Mouse (Mus musculus) embryonic facial prominence, embryonic 15.5 days (tissue): Measurements from ENCODE around the gene Alpi. TPM values are rescaled to one million over a fixed set of nuclear protein-coding genes. Genes with fewer than 3 reads are reported as not detected.

Experiments
- ATAC-seq: fragments of 200-750 bp; cut with Nextera tagmentation; 2 replicates; pipeline ENCODE4 v1.8.0; 2017; ENCODE audit warnings: low read depth, moderate TSS enrichment; ENCODE audit not compliant: insufficient number of reproducible peaks, low FRiP score, low TSS enrichment
- H3K27ac ChIP-seq: fragments of 300-500 bp; sonication (generic); replicated peaks from 2 replicates; pipeline ENCODE4 v1.5.1; 2015; ENCODE audit warnings: mild to moderate bottlenecking, inconsistent platforms
- H3K27me3 ChIP-seq: fragments of 300-500 bp; sonication (generic); 2 replicates; pipeline ENCODE4 v1.6.1; 2015; ENCODE audit warnings: inconsistent platforms
- H3K36me3 ChIP-seq: fragments of 300-500 bp; sonication (generic); 2 replicates; pipeline ENCODE4 v1.6.1; 2015; ENCODE audit warnings: mild to moderate bottlenecking, inconsistent platforms
- H3K4me1 ChIP-seq: fragments of 300-500 bp; sonication (generic); 2 replicates; pipeline ENCODE4 v1.6.1; 2015; ENCODE audit warnings: inconsistent platforms
- H3K4me2 ChIP-seq: fragments of 300-500 bp; sonication (generic); replicated peaks from 2 replicates; pipeline ENCODE4 v1.6.1; 2015; ENCODE audit warnings: mild to moderate bottlenecking, inconsistent platforms
- H3K4me3 ChIP-seq: fragments of 300-500 bp; sonication (generic); replicated peaks from 2 replicates; pipeline ENCODE4 v1.5.1; 2015; ENCODE audit warnings: mild to moderate bottlenecking, inconsistent platforms
- H3K9ac ChIP-seq: fragments of 300-500 bp; sonication (generic); 2 replicates; pipeline ENCODE4 v1.6.1; 2015; ENCODE audit warnings: inconsistent platforms
- H3K9me3 ChIP-seq: fragments of 300-500 bp; sonication (generic); replicated peaks from 2 replicates; pipeline ENCODE4 v1.6.1; 2016; ENCODE audit warnings: inconsistent platforms
- WGBS: fragments of 180-500 bp; shearing (Covaris S2); methylation state at CpG from one replicate; pipeline ENCODE4 v1.1.7; 2015; 5-methylcytosine and 5-hydroxymethylcytosine counted together
- polyA plus RNA-seq: library from polyadenylated mRNA; unstranded; fragments of >200 nt; fragmentation: Nextera tagmentation; extraction: Ambion mirVana; gene quantifications from 2 replicates; pipeline ENCODE4 v1.2.1, GENCODE M21; 2015

Alpi gene
- polyA plus RNA-seq, 1 experiment from 2014 or later = not detected

DNA sequence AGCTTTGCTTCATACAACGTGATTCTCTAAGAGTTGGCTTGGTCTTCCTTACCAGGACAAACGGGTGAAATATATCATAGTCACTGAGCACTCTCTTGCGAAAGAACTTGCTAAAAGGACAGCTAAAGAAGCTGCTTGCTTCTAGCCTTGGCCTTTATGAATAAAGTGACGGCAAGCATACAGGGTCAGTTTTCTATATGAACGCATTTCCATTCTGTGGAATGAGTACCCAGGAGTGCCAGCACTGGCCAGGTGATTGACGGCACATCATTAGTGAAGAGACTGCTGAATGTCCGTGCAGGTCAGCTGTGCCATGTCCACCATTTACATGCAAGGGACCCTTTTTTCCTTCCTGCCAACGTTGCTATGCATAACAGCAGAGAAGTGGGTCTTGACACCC is 5.1 kb upstream of the Alpi start:
- H3K27me3 ChIP-seq = no peaks in the 10 kb centered on the region
- H3K36me3 ChIP-seq = no peaks in the 10 kb centered on the region
- H3K27ac ChIP-seq = no peak overlapping the region
- no peaks in the 10 kb centered on the region for H3K9me3 ChIP-seq
- WGBS = 78% methylated on average over 8 of the region's 8 CpGs
- H3K9ac ChIP-seq = no peak overlapping the region
- H3K4me3 ChIP-seq = no peak overlapping the region
- H3K4me2 ChIP-seq = no peak overlapping the region
- ATAC-seq = no peak
- H3K4me1 ChIP-seq = no peaks in the 10 kb centered on the region

DNA sequence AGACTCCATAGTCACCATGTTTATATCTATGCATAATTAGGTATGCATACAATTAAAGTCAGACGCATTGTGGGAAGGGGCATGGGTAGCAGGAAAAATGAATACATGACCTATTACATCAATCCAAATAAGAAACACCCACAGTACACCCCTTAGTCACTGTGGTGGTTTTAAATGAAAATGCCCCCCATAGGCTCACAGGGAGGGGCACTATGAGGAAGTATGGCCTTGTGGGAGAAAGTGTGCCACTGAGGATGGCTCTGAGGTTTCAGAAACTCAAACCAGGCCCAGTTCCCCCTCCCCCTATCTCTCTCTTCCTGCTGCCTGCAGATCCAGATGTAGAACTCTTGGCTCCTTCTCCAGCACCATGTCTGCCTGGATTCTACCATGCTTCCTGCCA is 2.5 kb upstream of the Alpi start:
- H3K27ac ChIP-seq = no peak overlapping the region
- no peaks in the 10 kb centered on the region for H3K27me3 ChIP-seq
- 47% methylated on average over 1 of the region's 1 CpGs for WGBS
- H3K4me1 ChIP-seq = no peaks in the 10 kb centered on the region
- no peaks in the 10 kb centered on the region for H3K9me3 ChIP-seq
- no peaks in the 10 kb centered on the region for H3K36me3 ChIP-seq
- H3K4me2 ChIP-seq = no peak overlapping the region
- no peak overlapping the region for H3K4me3 ChIP-seq
- H3K9ac ChIP-seq = no peak overlapping the region
- ATAC-seq = no peak

DNA sequence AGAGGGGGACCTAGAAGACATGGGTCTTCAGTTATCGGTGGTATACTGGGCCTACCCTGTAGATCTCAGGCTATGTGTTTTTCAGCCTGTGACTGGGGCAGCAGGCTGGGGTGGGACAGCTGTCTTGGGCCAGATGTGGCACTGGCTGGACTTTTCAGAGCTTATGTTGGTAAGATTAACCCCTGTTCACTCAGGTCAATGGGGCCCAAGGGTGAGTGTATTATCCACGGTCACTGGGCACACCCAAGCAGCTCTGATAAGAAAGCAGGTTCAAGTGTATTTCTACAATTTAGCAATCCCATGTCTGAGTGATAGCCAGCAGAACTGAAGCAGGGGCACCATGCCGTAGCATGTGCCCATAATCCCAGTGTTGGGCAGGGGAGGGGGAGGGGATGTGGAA is 708 bp upstream of the Alpi start:
- ATAC-seq = no peak
- Histone ChIP-seq H3K27ac (no peak overlapping the region), H3K4me3 (no peak overlapping the region), H3K9ac (no peak overlapping the region), H3K27me3 (peaks cover under 1% of the 10 kb centered on the region; the same call in 1 of the 2 replicates), H3K9me3 (no peaks in the 10 kb centered on the region), H3K36me3 (no peaks in the 10 kb centered on the region), H3K4me1 (peaks cover 3% of the 10 kb centered on the region; the same call in 1 of the 2 replicates), H3K4me2 (no peak overlapping the region)
- whole genome bisulfite sequencing = 85% methylated on average over 3 of the region's 3 CpGs

DNA sequence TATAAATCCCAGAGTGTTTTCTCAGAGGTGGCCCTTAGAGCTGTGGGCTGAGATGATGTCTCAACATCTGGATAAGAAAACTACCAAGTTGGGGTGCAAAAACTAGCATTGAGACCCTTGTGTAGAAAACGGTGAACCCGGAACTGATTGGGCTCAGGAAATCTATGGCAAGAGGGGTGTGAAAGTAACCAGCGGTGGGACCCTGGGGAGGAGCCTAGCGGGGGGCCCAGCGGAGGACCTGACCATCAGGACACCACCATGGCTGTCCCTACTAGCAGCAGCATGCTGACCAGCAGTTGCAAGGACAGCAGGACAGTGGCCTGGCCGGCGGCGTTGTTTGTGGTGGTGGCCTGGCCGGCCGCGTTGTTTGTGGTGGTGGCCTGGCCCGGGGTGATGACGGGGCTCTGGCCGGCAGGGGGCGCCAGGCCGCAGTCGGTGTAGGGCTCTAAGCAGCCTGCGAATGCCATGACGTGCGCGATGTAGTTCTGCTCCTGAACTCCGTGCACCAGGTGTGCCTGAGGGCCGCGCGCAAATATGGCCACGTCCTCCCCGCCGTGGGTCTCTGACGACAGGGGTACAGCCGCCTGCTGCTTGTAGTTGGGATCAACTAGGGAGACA is 2.9 kb downstream of the Alpi start:
- no peak overlapping the region for H3K9ac ChIP-seq
- no peaks in the 10 kb centered on the region for H3K36me3 ChIP-seq
- 12% methylated on average over 30 of the region's 30 CpGs for WGBS
- peak overlapping the region; percentile 31 for H3K4me2 ChIP-seq
- H3K4me1 ChIP-seq = peaks cover 3% of the 10 kb centered on the region; the same call in 1 of the 2 replicates
- peak; percentile 41 for ATAC-seq
- H3K27me3 ChIP-seq = peaks cover 4% of the 10 kb centered on the region; the same call in 1 of the 2 replicates
- H3K27ac ChIP-seq = no peak overlapping the region
- H3K4me3 ChIP-seq = no peak overlapping the region; the same call in 1 of the 2 replicates
- H3K9me3 ChIP-seq = no peaks in the 10 kb centered on the region

DNA sequence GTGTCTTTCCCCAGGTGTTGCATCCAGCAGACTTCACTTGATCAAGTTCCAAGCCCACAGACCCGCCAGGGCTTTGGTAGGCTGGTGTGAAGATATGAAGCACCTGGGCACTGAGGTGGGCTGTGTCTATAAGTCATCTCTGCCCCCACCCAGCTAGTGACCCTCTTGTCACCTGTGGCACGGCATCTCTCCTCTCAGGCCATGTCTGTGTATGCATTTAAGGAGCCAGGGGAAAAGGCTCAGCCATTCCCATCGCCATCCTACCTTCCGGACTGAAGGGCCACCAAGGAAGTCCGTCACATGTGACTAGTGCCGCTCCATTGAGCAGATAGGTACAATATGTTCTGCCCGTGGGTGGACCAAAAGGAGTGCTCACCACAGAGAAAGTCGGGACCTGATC is 5.8 kb downstream of the Alpi start:
- Histone ChIP-seq H3K27ac (no peak overlapping the region), H3K27me3 (peaks cover 4% of the 10 kb centered on the region; the same call in 1 of the 2 replicates), H3K4me3 (no peak overlapping the region), H3K9me3 (no peaks in the 10 kb centered on the region), H3K4me1 (peaks cover 3% of the 10 kb centered on the region; the same call in 1 of the 2 replicates), H3K9ac (no peak overlapping the region), H3K4me2 (no peak overlapping the region), H3K36me3 (no peaks in the 10 kb centered on the region)
- WGBS = 70% methylated on average over 8 of the region's 8 CpGs
- no peak for ATAC-seq

DNA sequence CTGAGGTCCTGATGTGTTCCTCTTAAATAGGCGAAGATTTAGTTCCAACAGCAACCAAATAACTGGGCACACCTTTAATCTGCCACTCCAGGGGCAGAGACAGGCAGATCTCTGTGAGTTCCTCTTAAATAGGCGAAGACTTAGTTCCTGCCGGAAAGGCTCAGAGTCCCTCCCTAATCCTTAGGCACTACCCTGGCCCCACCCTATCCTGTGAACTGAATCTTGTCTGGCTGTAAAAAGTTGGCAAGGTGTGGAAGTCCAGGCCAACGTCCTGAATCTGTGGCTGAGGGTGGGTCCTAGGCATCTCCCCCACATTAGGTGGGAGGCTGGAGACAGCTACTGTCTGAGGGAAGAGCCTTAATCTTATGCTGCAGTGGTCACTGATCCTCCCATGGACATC is 11.6 kb downstream of the Alpi start, which contains the start of gene Alppl2:
Gene Alppl2, minus strand, starts transcription at position 101 of the 400 bp plus-strand sequence.
- Histone ChIP-seq H3K4me1 (no peaks in the 10 kb centered on the region), H3K4me3 (no peak within 1 kb of the TSS), H3K4me2 (no peak within 1 kb of the TSS), H3K9me3 (no peaks in the 10 kb centered on the region), H3K27me3 (no peaks in the 10 kb centered on the region), H3K9ac (no peak within 1 kb of the TSS), H3K36me3 (no peaks in the 10 kb centered on the region), H3K27ac (no peak within 1 kb of the TSS)
- WGBS = 88% methylated on average over 4 of the region's 4 CpGs
- ATAC-seq = no peak

DNA sequence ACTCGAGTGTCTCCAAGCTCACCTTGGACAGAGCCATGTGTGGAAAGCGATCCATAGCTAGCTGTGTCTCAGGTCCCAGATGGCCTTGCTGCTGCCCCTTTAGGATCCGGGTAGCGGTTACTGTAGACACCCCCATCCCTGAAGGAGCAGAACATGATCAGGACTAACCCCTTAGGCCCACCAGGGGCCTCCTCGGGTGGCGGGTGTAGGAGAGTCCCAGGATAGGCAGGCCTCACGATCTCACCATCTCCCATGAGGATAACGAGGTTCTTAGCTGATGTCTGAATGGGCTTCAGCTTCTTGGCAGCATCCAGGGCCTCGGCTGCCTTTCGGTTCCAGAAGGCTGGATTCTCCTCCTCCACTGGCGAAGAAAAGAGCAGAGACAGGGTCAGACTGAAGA is 12.2 kb downstream of the Alpi start:
- H3K4me2 ChIP-seq = no peak overlapping the region
- no peaks in the 10 kb centered on the region for H3K9me3 ChIP-seq
- no peak for ATAC-seq
- no peak overlapping the region for H3K9ac ChIP-seq
- no peak overlapping the region for H3K27ac ChIP-seq
- no peaks in the 10 kb centered on the region for H3K27me3 ChIP-seq
- H3K36me3 ChIP-seq = no peaks in the 10 kb centered on the region
- 86% methylated on average over 11 of the region's 11 CpGs for WGBS
- H3K4me3 ChIP-seq = no peak overlapping the region
- no peaks in the 10 kb centered on the region for H3K4me1 ChIP-seq

DNA sequence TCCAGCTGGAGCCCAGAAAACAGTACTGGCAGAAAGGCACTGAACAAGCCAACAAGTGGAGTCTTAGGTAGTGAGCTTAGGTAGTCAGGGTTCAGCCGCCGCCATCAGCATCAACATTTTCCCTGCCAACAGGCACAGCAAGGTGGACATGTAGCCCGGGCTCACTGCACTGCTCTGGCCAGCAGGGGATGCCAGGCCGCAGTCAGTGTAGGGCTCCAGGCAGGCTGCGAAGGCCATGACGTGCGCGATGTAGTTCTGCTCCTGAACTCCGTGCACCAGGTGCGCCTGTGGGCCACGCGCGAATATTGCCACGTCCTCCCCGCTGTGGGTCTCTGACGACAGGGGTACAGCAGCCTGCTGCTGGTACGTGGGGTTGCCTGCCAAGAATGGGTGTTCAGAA is 14.4 kb downstream of the Alpi start:
- no peak for ATAC-seq
- Histone ChIP-seq H3K9me3 (no peaks in the 10 kb centered on the region), H3K27ac (no peak overlapping the region), H3K27me3 (no peaks in the 10 kb centered on the region), H3K4me3 (no peak overlapping the region), H3K4me1 (no peaks in the 10 kb centered on the region), H3K4me2 (no peak overlapping the region), H3K36me3 (no peaks in the 10 kb centered on the region), H3K9ac (no peak overlapping the region)
- WGBS = 76% methylated on average over 17 of the region's 17 CpGs

DNA sequence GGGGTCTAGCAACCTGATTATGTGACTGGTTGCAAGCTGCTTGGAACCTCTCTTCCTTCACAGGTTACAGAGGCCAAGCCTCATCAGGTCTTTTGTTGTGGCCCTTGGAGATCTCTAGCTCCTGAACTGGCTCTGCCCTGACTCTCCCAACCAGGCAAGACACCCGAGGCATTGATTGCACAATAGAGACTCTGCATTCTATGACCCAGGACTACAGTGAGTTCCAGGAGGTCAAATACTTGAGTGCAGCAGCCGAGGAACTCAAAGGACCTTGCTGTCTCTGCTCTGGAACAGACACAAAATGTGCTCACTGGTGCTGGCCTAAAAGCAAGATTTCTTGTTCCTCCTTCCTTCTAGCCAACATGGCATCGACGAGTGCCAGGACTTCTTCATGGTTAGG is 15.2 kb downstream of the Alpi start:
- Histone ChIP-seq H3K9ac (no peak overlapping the region), H3K4me2 (no peak overlapping the region), H3K4me1 (no peaks in the 10 kb centered on the region), H3K27ac (no peak overlapping the region), H3K36me3 (no peaks in the 10 kb centered on the region), H3K4me3 (no peak overlapping the region), H3K27me3 (no peaks in the 10 kb centered on the region), H3K9me3 (no peaks in the 10 kb centered on the region)
- 62% methylated on average over 4 of the region's 4 CpGs for WGBS
- ATAC-seq = no peak

DNA sequence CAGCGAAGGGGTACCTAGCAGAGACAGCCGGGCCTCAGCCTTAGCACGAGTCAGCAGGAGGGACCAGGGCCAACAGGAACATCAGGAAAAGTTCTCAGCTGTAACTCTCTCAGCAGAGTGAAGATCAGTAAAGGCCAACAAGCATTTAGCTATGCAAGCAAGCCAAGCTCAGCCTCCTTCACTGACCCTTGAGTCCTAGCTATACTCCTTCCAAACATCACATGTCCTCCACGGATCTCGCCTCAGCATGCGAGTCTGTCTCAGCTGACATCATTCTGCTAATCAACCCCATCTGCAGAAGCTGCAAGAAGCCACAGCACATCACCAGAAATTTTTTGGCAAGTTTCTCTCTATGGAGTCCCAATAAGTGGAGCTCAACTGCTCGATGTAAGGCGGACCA is 27.6 kb downstream of the Alpi start:
- ATAC-seq = no peak
- Histone ChIP-seq H3K4me2 (no peak overlapping the region), H3K9me3 (no peaks in the 10 kb centered on the region), H3K4me3 (no peak overlapping the region), H3K4me1 (no peaks in the 10 kb centered on the region), H3K27ac (no peak overlapping the region), H3K27me3 (no peaks in the 10 kb centered on the region), H3K36me3 (no peaks in the 10 kb centered on the region), H3K9ac (no peak overlapping the region)
- WGBS = 74% methylated on average over 8 of the region's 8 CpGs

DNA sequence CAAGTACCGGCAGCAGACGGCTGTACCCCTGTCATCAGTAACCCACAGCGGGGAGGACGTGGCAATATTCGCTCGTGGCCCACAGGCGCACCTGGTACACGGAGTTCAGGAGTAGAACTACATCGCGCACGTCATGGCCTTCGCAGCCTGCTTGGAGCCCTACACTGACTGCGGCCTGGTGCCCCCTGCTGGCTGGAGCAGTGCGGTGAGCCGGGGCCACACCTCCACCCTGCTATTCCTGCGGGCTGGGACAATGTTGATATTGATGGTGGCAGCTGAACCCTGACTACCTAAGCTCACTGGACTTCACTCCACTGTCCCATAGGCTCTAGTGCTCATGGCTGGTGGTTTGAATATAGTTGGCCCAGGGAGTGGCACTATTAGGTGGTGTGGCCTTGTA is 30.7 kb downstream of the Alpi start:
- H3K27me3 ChIP-seq = no peaks in the 10 kb centered on the region
- no peak for ATAC-seq
- H3K4me1 ChIP-seq = 0 out of 2 replicates have a peak, but pooled peaks cover 4% of the 10 kb centered on the region
- H3K36me3 ChIP-seq = no peaks in the 10 kb centered on the region
- H3K27ac ChIP-seq = no peak overlapping the region
- no peak overlapping the region for H3K4me2 ChIP-seq
- H3K9ac ChIP-seq = no peak overlapping the region
- 59% methylated on average over 16 of the region's 16 CpGs for WGBS
- no peaks in the 10 kb centered on the region for H3K9me3 ChIP-seq
- no peak overlapping the region for H3K4me3 ChIP-seq

DNA sequence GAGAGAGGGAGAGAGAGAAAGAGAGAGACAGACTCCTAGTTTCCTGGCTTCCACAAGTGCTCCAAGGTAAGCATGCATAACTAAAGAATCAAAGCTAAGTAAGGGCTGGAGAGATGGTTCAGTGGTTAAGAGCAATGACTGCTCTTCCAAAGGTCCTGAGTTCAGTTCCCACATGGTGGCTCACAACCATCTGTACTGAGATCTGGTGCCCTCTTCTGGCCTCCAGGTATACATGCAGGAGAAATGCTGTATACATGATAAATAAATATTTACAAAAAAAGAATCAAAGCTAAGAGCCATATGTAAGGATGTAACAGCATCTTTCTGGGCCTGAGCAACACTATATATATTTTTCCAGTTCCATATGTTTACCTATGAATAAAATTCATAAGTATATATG is 40.5 kb downstream of the Alpi start:
- H3K9ac ChIP-seq = no peak overlapping the region
- no peaks in the 10 kb centered on the region for H3K36me3 ChIP-seq
- no peak for ATAC-seq
- H3K4me3 ChIP-seq = no peak overlapping the region
- no peaks in the 10 kb centered on the region for H3K27me3 ChIP-seq
- no peak overlapping the region for H3K27ac ChIP-seq
- peaks cover 4% of the 10 kb centered on the region; the same call in 1 of the 2 replicates for H3K4me1 ChIP-seq
- H3K9me3 ChIP-seq = no peaks in the 10 kb centered on the region; the same call in 1 of the 2 replicates
- no peak overlapping the region for H3K4me2 ChIP-seq
